Mouse (Mus musculus): ENCODE measurements around the gene Etfb. TPM values are rescaled to one million over a fixed set of nuclear protein-coding genes. Genes with fewer than 3 reads are reported as not detected.
"Not testable (repeated sequence)": the region's sequence is repeated elsewhere in the genome, so short reads cannot be mapped to it uniquely, and the experiment has no call there.

The Etfb gene
- 238 and 249 TPM in 2 replicates for polyA plus RNA-seq (2016; fragmentation: Nextera tagmentation; extraction: Ambion mirVana)

DNA sequence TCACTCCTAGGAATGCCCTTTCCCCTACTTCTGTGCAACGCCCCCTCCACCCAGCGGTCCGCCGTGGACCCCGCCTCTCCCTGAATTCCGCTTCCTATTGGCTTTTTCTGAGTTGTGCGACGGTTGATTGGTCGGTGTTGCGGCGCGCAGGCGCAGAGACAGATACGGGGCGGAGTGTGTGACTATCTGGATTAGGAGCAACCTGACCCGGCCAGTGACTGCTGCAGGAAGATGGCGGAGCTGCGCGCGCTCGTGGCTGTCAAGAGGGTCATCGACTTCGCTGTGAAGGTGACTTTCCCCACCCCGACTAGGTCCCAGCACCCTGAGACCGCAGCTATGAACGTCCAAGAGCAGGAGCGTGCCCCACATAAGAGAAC lies at the start of gene Etfb, which contains the start of gene Gm45233:
Gene Etfb (plus strand): TSS at position 167 of the 377 bp plus-strand sequence.
Gene Gm45233 (plus strand): TSS at position 212 of the 377 bp plus-strand sequence.
- H3K4me3 ChIP-seq, result peak within 1 kb of the TSS; percentile 72
- no peaks in the 10 kb centered on the region for H3K9me3 ChIP-seq (replicated peaks)
- ATAC-seq, result peak; percentile 96
- H3K9ac ChIP-seq, result peak within 1 kb of the TSS; percentile 75
- H3K36me3 ChIP-seq, result no peaks in the 10 kb centered on the region
- H3K4me1 ChIP-seq, result peaks cover 59% of the 10 kb centered on the region
- H3K27ac ChIP-seq, result peak within 1 kb of the TSS; percentile 88
- H3K4me2 ChIP-seq, result peak within 1 kb of the TSS; percentile 96
- no peaks in the 10 kb centered on the region for H3K27me3 ChIP-seq (replicated peaks)
- WGBS (ENCODE audit: insufficient replicate concordance), result under 1% methylated on average over 27 of the region's 27 CpGs

GRCm38 (mm10) chr7:43399501-43399900 lies 44.4 kb upstream of the Etfb start:
- Histone ChIP-seq H3K27ac (no peak overlapping the region), H3K4me1 (no peaks in the 10 kb centered on the region), H3K9me3 (replicated peaks) (no peaks in the 10 kb centered on the region), H3K36me3 (no peaks in the 10 kb centered on the region), H3K9ac (no peak overlapping the region), H3K27me3 (replicated peaks) (no peaks in the 10 kb centered on the region), H3K4me2 (no peak overlapping the region), H3K4me3 (no peak overlapping the region)
- ATAC-seq, result no peak
- WGBS (ENCODE audit: insufficient replicate concordance), result 58% methylated on average over 2 of the region's 2 CpGs

DNA sequence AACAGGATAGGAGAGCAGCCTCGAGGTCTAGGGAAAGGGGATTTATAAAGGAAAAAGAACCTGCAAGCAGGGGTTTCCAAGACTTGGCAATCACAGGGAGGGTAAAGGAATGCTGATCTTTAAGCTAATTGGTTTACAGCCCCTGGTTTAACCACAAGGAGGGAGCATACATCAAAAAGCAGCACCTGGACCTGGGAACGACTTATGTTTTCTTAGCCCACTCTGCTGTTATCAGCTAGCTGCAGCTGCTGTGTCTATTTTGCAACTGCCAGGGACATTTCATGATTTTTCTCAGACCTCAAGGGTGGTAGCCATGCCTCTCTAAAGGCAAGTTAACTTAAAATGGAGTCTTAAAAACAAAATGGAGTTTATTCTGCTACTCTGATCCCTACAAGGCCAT lies 41.2 kb upstream of the Etfb start:
- no peaks in the 10 kb centered on the region for H3K27me3 ChIP-seq (replicated peaks)
- H3K4me3 ChIP-seq, result no peak overlapping the region
- no peak overlapping the region for H3K9ac ChIP-seq
- 11% methylated on average over 2 of the region's 2 CpGs for WGBS (ENCODE audit: insufficient replicate concordance)
- H3K36me3 ChIP-seq, result no peaks in the 10 kb centered on the region
- H3K4me2 ChIP-seq, result no peak overlapping the region
- H3K4me1 ChIP-seq, result no peaks in the 10 kb centered on the region
- ATAC-seq, result no peak
- no peaks in the 10 kb centered on the region for H3K9me3 ChIP-seq (replicated peaks)
- no peak overlapping the region for H3K27ac ChIP-seq

DNA sequence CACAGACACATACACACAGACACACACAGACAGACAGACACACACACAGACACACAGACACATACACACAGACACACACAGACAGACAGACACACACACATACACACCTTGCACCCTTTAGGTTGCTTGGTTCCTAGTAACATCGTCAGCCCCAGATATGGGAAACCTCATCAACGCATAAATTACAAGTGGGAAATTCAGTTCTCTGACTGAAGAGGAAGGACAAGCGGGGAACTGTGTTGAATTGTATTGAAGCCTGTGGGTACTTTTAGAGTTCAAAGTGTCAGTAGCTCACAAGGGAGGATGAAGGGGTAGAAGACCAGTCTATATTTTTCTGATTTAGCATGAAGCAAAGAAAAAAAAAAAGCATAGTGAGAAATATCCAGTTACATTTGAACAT lies 36.3 kb upstream of the Etfb start:
- H3K27me3 ChIP-seq (replicated peaks), result no peaks in the 10 kb centered on the region
- no peak overlapping the region for H3K9ac ChIP-seq
- WGBS (ENCODE audit: insufficient replicate concordance), result 50% methylated on average over 3 of the region's 3 CpGs
- H3K27ac ChIP-seq, result no peak overlapping the region
- H3K4me1 ChIP-seq, result no peaks in the 10 kb centered on the region
- no peaks in the 10 kb centered on the region for H3K36me3 ChIP-seq
- H3K9me3 ChIP-seq (replicated peaks), result no peaks in the 10 kb centered on the region
- no peak overlapping the region for H3K4me3 ChIP-seq
- no peak for ATAC-seq
- H3K4me2 ChIP-seq, result no peak overlapping the region

DNA sequence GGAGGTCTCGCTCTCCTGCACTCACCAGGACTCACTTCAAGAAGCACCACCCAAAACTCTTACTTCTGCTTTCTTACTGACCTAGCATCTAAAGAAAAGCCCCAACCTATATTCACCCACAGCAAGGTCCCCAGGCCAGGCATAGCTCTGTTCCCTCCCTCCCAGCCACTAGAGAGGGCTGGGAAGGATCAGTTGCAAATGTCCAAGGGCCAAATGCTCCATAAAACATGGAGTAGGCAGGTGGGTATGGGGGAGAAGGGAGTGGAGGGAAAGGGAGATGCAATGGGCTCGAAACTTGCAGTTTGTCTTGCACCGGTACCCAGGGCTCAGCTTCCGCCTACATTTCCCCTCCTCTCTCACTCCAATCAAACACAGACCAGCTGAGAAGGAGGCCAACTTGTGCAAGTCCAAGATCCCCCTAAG lies 35.7 kb upstream of the Etfb start, which contains the start of gene Siglecg:
Gene Siglecg (plus strand): TSS at position 74 of the 423 bp plus-strand sequence.
- WGBS (ENCODE audit: insufficient replicate concordance), result 55% methylated on average over 4 of the region's 4 CpGs
- no peak for ATAC-seq

GRCm38 (mm10) chr7:43409084-43409483 lies 34.8 kb upstream of the Etfb start:
- H3K36me3 ChIP-seq, result no peaks in the 10 kb centered on the region
- 57% methylated on average over 3 of the region's 3 CpGs for WGBS (ENCODE audit: insufficient replicate concordance)
- no peak overlapping the region for H3K27ac ChIP-seq

More for the DNA sequence above, 35.7 kb upstream of the Etfb start, which contains the start of gene Siglecg:
- Histone ChIP-seq H3K27me3 (replicated peaks) (no peaks in the 10 kb centered on the region), H3K36me3 (no peaks in the 10 kb centered on the region), H3K27ac (no peak within 1 kb of the TSS), H3K4me1 (no peaks in the 10 kb centered on the region), H3K9me3 (replicated peaks) (no peaks in the 10 kb centered on the region), H3K9ac (no peak within 1 kb of the TSS), H3K4me3 (no peak within 1 kb of the TSS), H3K4me2 (no peak within 1 kb of the TSS)

DNA sequence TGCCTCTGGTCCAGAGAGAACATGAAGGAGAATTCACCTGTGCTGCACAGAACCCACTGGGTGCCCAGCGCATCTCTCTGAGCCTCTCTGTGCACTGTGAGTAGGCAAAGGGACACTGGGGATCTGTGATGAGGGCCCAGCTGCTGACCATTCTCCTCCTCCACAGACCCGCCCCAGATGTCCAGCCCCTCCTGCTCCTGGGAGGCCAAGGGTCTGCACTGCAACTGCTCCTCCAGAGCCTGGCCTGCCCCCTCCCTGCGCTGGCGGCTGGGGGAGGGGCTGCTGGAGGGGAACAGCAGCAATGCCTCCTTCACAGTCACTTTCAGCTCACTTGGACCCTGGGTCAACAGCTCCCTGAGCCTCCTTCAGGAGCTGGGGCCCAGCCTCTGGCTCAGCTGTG lies 32.2 kb upstream of the Etfb start:
- not testable (repeated sequence) for H3K9me3 ChIP-seq (replicated peaks); H3K36me3 ChIP-seq; ATAC-seq; H3K4me3 ChIP-seq; H3K4me2 ChIP-seq; H3K27me3 ChIP-seq (replicated peaks); H3K27ac ChIP-seq; H3K4me1 ChIP-seq; H3K9ac ChIP-seq
- 32% methylated on average over 4 of the region's 4 CpGs for WGBS (ENCODE audit: insufficient replicate concordance)

More at GRCm38 (mm10) chr7:43409084-43409483, 34.8 kb upstream of the Etfb start:
- Histone ChIP-seq H3K27me3 (replicated peaks) (no peaks in the 10 kb centered on the region), H3K4me2 (no peak overlapping the region), H3K4me3 (no peak overlapping the region), H3K4me1 (no peaks in the 10 kb centered on the region), H3K9me3 (replicated peaks) (no peaks in the 10 kb centered on the region), H3K9ac (no peak overlapping the region)
- no peak for ATAC-seq

DNA sequence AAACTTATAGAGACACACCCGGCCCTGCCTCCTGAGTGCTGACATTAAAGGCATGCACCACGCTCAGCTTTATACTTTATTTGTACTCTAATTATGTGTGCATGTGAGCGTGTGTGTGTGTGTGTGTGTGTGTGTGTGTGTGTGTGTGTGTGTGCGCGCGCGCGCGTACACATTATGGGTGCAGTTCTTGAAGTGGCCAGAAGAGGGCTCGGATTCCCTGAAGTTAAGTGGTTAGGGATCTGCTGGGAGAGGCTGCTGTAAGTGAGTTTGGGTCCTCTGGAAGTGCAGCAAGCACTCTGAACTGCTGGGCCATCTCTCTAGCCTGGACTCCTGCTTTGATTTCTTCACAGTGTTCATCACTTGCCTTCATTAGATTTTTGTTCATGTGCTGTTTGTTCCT lies 26.6 kb upstream of the Etfb start:
- no peaks in the 10 kb centered on the region for H3K4me1 ChIP-seq
- WGBS (ENCODE audit: insufficient replicate concordance), result 80% methylated on average over 10 of the region's 10 CpGs
- no peak overlapping the region for H3K27ac ChIP-seq
- H3K36me3 ChIP-seq, result no peaks in the 10 kb centered on the region
- peaks cover 7% of the 10 kb centered on the region; the same call in 1 of the 2 replicates for H3K9me3 ChIP-seq (replicated peaks)
- no peak overlapping the region for H3K9ac ChIP-seq
- H3K4me3 ChIP-seq, result no peak overlapping the region
- no peak overlapping the region for H3K4me2 ChIP-seq
- H3K27me3 ChIP-seq (replicated peaks), result no peaks in the 10 kb centered on the region
- no peak for ATAC-seq

DNA sequence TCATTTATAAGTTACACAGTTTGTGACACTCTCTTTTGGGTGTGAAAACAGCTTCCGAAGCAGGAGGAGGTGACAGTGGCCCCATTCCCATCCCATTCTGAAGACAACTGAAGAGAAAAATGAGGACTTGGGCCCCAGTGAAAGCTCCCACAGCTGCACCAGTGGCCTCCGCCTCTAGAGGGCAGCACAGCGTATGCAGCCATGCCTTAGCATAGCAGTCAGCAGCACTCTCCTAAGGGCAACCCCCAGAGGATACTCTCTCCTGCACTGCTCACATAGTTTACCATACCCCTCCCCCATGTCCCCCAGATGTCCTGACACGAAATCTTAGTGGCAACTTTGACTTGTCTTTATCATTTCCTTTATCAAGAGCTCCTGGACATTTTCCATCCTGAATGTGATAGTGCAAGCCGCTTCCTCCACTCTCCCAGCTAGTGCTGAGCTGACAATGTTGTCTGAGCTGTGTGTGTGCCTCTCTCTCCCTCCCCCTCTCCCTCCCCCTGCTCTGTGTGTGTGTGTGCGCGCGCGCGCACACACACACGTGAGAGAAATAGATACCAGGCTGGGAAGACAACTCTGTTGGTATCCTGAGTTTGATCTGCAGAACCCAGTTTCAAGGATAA lies 20.8 kb upstream of the Etfb start:
- Histone ChIP-seq H3K9ac (no peak overlapping the region), H3K27me3 (replicated peaks) (no peaks in the 10 kb centered on the region), H3K27ac (no peak overlapping the region), H3K4me1 (peaks cover 4% of the 10 kb centered on the region), H3K36me3 (no peaks in the 10 kb centered on the region), H3K9me3 (replicated peaks) (no peaks in the 10 kb centered on the region), H3K4me3 (no peak overlapping the region), H3K4me2 (peak overlapping the region; percentile 29; the same call in 1 of the 2 replicates)
- ATAC-seq, result peak; percentile 89
- 14% methylated on average over 11 of the region's 11 CpGs for WGBS (ENCODE audit: insufficient replicate concordance)

GRCm38 (mm10) chr7:43423991-43424625 lies 19.8 kb upstream of the Etfb start:
- Histone ChIP-seq H3K36me3 (no peaks in the 10 kb centered on the region), H3K9ac (no peak overlapping the region), H3K27me3 (replicated peaks) (no peaks in the 10 kb centered on the region), H3K27ac (no peak overlapping the region), H3K4me3 (no peak overlapping the region), H3K9me3 (replicated peaks) (no peaks in the 10 kb centered on the region), H3K4me1 (peaks cover 4% of the 10 kb centered on the region), H3K4me2 (no peak overlapping the region)
- no peak for ATAC-seq
- 51% methylated on average over 3 of the region's 3 CpGs for WGBS (ENCODE audit: insufficient replicate concordance)

DNA sequence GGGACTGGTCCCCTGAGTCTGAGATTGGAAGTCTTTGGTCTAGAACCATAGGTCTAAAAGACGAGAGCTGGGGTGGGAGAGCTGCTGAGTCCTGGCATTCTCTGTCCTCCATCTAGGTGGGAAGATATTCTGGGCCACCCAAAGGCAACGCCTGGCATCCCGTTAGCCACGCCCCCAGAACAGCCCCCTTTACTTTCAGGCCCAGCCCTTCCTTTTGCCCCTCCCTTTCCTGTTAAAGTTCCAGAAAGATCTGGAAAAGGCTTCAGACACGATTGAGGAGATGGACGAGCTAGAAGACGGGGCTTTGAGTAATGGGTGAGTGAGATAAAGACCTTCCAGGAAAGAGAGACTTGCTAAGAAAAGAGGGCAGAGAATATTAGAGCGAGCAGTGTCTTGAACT lies 16.5 kb upstream of the Etfb start, which contains the start of gene Lim2:
Gene Lim2 (plus strand): TSS at position 265 of the 400 bp plus-strand sequence.
- Histone ChIP-seq H3K4me2 (no peak within 1 kb of the TSS), H3K4me1 (peaks cover 4% of the 10 kb centered on the region), H3K27ac (no peak within 1 kb of the TSS), H3K36me3 (no peaks in the 10 kb centered on the region), H3K27me3 (replicated peaks) (no peaks in the 10 kb centered on the region), H3K9me3 (replicated peaks) (no peaks in the 10 kb centered on the region), H3K4me3 (no peak within 1 kb of the TSS), H3K9ac (no peak within 1 kb of the TSS)
- WGBS (ENCODE audit: insufficient replicate concordance), result 64% methylated on average over 8 of the region's 8 CpGs
- ATAC-seq, result no peak

DNA sequence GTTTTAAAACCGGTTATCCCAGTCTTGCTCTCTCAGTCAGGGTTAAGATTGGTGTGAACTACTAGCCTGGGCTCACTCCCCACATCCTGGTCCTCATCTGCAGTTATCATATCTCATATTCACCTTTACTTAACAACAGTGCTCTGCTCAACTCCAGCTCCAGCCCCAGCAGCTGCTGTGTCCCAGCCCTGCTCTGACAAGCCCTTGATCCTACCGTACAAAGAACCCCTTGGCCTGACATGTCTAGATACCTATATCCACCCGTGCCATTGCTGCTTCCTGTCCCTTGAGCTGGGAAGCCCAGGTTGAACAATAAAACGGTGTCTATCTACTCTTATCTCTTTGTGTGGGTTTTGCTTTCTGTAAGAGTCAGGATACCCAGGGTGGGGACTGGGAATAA lies 14.4 kb upstream of the Etfb start:
- no peak overlapping the region for H3K4me3 ChIP-seq
- no peak overlapping the region for H3K4me2 ChIP-seq
- no peaks in the 10 kb centered on the region for H3K27me3 ChIP-seq (replicated peaks)
- WGBS (ENCODE audit: insufficient replicate concordance), result 19% methylated on average over 4 of the region's 4 CpGs
- ATAC-seq, result no peak
- no peaks in the 10 kb centered on the region for H3K4me1 ChIP-seq
- H3K9me3 ChIP-seq (replicated peaks), result no peaks in the 10 kb centered on the region
- H3K36me3 ChIP-seq, result no peaks in the 10 kb centered on the region
- no peak overlapping the region for H3K9ac ChIP-seq
- no peak overlapping the region for H3K27ac ChIP-seq
